Mouse (Mus musculus) Muller cell, postnatal 12 days (primary cell): ENCODE measurements around the gene Lrmda.

ENCODE experiments used
- DNase-seq: peaks from one replicate; pipeline ENCODE4 v3.0.0-alpha.2; 2015; ENCODE audit errors: inconsistent ontology term

Lrmda gene

DNA sequence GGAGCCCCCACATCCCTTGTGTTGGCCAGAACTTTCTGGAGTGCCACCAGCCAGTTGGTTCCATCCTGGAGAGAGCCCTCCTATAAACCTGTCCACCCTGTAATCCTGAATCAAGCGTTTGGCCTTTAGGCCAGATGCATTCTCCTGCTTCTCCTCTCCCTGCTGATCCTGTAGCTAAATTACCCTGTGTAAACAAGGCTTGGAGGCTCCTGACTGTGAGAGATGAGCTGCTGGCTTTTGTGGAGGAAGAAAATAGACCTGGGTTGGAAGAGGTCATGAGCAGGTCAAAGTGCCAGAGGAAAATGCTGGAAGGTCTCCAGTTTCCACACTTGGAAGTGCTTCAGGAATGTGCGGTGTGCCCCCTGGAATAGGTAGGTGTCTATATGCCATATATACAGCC is 135.5 kb downstream of the Lrmda start:
- DNase-seq: no peak

DNA sequence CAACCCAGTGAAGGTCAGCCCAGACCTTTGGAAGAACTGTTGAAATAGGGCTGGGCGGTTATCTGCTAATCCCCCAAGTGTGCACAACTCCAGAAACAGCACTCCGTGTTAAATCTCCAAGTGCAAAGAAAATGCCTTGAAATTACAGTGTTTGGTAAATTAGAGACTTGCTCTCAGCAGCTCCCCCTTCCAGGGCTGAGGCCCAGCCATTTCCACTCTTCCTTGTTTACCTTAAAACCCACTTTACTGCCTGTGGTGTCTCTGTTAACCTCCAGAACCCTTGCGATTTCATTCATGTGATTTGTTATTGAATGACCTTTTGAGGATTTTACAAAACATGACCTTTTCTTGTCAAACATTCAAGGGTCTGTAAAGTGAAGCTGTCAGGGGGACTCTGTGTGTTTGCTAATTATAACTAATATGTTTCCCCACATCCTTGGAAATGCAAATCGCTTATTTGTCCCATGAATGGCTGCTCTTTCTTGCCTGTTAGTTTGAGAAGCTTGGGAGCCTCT is 136.1 kb downstream of the Lrmda start:
- DNase-seq: no peak

DNA sequence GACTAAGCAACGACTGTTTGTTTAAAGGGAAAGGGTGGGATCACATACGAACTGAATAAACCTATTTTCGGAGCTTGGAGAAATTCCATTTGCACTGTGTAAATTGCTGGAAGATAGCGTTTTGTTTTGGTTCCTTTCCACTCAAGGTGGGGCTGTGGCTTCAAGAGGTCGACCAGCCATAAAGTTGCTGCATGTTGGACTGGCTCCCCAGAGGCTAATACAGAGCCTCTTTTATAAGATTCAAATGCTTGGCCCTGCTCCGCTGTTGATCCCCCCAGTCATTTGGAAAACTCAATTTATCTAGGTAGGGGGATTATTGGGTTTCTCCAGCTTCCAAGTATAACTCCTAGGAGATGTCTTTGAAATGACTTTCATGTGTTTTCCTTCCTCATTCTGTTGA is 137.5 kb downstream of the Lrmda start:
- no peak for DNase-seq

DNA sequence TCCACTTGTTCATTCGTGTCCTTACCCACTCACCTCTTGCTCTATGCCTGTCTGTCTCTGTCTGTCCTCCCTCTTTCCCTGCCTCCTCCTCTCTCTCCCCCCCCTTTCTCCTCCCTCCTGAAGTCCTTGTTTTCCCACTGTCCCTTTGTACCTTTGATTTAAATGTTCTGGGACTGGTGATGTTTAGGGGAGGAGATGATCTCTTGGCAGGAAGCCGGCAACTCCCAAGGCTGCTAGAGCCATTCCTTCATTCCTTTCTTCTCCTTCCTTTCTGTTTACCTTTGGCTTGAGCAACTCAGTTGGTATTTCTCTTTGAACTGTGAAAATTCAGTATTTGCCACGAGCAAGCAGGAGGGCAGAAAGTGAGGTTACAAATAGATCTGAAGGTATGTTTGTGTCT is 141.9 kb downstream of the Lrmda start:
- DNase-seq: no peak

DNA sequence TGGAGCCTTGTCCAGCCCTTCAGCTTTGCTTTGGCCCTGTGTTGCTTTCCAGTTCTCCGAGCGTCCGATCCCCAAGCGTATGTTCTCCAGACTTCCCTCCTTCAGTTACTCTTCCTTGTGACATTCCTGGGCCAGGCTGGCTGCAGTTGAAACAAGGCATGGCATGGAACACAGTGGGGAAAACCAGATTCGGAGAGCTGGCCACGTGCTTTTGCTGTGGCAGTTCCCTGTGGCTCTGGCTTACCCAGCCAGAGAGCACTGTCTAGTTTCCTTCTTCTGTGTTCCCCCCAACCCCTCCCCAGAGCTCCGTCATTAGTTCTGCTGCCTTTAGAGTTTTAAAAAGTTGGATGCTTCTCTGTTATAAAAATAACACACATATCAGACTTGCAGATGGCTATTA is 147.8 kb downstream of the Lrmda start:
- DNase-seq: no peak

DNA sequence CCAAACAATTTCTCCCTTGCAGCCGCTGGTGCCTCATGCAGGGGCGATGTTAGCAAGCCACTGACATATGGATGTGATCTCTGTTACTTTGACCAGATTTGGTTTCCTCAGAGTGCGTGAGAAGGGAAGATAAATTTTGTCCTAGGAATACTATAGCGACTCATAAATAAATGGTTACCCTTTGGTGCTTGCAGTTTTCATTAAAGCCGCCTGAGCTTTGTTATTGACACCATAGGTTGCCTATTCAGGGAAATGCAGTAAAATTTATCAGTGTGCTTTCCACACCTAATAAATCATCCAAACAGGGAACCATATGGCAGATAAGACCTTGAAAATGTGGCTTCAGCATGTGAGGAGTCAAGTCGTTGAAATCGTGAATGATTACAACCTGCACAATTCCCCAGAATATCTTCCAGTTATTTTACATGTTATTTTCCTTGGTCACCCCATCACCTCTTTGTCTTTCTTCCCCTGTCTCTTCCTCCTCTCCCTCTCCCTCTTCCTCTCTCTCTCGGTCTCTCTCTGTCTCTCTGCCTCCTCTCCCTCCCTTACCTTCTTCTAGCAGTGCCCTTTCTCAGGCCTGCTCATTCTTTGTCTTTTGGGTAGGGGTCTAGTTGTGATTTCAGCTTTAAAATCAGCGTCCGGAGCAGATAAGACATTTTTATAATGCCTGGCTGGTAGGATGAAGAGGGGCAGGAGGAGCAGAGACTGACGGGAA is 148.7 kb downstream of the Lrmda start:
- DNase-seq: no peak

DNA sequence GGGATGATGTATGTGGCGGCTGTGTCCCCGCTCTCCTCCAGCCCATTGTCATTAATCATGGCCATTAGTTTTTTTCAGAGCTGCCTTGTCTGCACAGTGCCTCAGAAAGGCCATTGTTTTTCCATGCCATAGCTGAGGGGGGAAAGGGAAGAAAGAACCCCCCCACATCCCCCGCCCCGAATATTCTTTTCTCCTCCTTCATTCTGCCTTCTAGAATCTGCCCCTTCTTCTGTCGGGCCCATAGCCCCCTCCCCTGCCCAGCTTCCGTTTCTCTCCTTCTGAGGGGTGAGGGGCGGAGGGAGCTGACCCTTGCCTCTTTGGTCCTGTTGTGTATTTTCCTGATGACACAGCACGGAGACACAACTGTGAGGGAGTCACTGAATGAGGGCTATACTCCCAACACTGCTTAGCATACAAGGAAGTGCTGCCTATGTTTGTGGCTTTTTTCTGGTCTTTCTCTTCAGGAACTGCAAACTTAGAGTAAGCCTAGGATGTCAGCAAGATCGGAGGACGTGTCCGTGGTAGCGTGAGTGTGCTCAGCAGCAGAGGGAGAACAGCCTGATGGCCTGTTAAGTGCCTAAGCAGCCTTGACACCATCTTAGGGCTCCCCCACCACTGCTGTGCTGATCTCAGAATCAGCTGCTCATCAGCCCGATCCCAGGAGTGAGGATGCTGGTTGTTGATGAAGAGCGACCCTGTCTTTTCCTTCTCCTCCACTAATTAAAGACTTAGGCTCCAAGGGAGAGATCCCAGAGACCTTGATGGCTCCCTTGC is 149.5 kb downstream of the Lrmda start:
- no peak for DNase-seq

DNA sequence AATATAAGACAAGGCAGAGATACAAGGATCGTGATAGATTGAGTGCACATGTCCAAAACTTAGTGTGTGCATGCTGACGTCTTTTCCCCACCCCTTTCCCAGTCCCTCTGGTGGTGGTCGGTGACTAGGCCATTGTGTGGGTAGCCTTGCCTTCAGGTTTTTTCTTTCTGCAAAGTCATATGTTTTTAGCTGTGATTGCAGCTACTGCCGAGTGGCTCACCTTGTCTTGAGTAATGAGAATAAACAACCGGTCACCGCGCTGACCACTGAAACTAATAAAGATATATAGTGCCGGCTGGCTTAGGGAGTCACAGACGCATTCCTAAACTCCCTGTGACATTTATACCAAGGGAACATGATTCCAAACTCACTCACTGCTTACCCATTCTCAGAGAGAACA is 155.2 kb downstream of the Lrmda start:
- DNase-seq: no peak

DNA sequence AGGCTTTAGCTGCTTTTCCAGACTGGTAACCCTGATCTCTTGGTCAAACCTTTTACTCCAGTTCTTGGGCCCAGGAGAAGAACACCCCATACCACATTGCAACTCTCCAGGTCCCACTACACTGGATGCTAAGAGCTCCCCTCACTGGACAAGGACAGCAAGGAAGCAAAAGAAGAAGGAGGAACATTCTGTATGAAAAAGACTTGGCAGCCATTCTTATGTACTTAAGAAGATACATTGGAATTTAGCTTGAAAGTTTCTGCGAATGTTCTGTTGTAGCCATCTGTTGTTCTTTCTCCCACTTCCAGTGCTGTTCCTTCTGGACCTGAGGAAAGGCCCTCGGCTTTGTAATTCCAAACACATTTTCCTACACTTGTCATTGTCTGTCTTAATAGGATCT is 160.2 kb downstream of the Lrmda start:
- DNase-seq: no peak

DNA sequence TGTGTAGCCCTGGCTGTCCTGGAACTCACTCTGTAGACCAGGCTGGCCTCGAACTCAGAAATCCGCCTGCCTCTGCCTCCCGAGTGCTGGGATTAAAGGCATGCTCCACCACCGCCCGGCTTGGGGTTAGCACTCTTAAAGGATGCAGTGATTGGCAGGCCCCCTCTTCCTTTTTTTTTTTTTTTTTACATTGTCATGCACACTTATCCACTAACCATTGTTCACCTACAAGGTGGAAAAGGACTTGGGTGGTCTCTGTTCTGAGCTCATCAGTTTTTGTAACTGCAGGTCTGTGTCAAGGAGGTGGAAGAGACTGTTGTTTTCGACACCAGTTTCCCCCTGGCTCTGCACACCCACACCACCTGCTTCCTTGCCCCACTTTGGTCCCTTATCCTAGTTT is 162.0 kb downstream of the Lrmda start:
- no peak for DNase-seq

DNA sequence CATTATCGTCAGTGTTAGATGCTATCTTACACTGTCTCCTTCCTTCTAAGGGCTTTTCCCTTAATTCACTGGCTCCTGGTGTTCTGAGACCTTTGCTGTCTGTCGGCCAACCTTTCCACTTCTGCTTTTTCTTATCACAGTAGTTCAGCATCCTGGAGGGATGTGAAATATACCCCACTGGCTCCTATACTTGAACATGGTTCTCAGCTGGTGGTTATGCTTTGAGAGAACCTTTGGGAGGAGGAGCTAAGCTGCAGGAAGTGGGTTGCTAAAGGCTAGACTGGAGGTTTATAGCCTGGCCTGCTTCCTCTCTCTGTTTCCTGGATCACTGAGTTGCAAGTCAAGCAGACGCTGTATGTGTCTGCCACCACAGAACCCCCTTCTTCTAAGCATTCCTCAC is 163.7 kb downstream of the Lrmda start:
- DNase-seq: no peak

DNA sequence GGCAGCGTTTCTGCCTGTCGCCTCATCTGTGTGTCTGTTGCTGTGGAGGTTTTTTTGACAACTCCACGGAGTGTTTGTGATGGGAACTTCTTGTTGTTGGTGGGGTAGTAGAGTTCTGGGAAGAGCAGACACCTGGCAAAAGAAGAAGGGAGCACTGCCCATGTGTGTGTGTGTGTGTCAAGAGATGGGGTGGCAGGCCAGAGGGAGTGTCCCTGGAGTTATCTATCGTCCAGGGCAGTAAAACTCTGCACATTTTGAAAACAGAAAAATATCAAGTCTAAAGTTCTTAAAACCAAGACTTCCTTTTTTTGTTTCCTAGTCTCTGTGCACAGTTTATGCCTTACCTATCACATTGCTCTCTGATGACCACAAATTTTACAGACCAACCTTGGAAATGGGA is 165.9 kb downstream of the Lrmda start:
- no peak for DNase-seq

DNA sequence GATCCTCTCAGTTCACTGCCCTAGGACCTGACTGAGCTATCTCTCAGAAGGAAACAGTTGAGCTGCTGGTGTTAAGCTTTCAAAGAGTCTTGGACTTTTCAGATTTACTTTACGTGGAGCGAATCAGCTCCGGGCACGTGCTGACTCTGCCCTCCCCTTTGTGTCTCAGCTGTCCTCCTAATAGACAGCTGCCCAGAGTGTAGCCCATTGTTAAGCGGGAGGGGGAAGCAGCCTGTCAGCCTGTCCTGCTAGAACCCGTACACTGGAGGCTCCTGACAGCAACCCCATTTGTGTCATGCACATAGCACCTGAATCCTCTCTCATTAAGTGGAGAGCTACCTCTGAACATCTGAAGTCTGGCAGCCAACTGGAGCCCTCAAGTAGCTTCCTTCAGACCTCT is 170.6 kb downstream of the Lrmda start:
- DNase-seq: no peak

DNA sequence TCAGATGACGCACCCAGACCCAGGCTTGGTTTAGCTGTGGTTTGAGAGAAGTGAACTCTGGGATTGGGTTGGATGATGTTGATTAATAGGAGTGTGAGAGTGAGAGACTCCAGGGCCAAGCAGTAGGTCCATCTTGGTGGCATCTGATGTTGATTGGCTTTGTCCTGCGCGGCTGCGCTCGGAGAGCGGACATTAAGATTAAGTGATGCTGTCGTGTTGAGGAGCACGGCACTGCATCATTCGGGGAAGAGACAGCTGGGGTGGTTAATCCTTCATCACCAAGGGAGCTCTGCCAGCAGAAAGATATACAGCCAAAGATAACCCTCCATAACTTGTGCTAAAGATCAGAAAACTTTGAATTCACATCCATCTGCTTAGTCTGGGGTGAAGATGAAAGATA is 172.7 kb downstream of the Lrmda start:
- DNase-seq: no peak

DNA sequence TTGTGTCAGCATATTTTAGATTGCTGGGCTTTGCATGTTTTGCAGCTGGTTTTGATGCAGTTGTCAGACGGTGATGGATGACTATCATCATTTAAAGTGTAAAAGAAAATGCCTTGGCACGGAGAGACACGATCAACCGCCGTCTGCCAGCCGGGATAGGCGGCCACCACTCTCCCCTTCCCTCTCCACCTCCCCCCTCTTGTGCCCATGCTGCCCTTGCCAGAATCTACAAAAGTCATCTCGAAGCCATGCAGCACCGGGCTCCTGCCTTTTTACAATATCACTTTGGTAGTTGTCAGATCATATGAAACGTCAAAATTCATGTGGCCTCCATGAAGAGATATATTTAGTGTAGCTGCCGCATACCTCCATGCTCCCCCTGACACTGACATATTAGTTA is 178.5 kb downstream of the Lrmda start:
- peak; percentile 1 for DNase-seq

DNA sequence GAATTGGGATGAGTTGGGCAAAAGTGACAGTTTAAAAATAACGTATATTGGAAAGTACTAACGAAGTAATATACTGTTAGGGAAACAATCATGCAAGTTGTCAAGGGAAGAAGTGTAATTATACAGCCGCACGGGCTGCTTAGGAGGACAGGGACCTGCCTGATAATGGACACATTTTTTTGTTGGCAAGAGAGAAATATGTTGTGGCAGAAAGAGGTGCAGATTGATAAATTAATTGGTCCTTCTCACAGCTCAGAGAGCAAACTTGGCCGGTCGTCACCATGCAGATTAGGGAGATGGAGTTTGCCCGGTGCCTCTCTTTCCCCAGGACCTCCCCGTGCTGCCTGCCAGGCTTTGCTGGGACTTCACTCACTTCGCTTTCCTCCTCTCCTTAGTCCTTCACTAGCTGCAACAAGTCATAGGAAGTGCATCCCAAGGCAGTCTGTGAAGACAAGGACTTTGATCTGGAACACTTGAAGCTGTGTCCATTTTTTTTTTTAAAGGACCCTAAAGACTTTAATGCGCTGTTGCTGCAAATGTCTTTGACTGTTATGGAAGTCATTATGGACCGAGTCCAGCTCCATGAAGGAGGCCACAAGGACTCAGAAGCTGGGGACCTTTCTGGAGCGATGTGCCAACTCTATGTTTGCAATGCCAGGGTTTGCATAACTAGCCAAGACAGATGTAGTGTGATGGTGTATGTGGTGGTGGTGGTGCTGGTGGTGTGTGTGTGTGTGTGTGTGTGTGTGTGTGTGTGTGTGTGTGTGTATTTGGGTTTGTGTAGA is 179.3 kb downstream of the Lrmda start:
- peak; percentile 9 for DNase-seq

DNA sequence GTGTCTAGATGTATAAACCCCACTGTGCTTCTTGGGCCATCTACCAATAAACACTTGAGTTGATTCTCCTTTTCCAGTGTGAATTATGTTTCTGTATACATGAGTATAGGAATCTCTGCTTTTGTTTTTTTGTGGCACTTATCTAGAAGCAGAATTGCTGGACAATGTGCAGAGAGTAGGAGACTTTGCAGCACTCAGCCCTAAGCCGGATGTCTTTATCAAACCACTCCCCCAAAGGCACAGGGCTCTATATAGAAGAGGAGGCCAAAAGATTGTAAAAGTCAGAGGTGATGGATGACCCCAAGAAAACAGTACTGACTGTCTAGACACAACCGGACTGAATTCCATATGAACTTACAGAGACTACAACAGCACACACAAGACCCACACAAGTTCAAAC is 182.2 kb downstream of the Lrmda start:
- DNase-seq: no peak

DNA sequence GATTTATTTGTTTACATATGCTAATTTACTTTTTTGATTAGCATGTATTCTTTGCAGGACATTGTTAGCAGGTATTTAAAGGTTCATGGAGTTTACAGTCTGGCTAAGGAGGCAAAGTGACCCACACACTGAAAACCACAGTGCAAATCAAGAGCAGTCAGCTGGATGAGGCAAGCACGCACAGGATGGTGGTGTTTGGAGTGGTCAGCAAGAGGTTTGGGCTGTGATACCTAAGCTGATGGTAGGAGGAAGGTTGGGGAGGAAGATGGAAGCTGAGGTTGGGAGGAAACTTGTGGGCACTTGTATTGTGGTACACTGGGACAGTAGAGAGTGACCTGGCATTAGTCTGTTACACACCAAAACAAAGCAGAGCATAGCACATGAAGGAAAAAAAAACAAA is 191.1 kb downstream of the Lrmda start:
- DNase-seq: no peak

DNA sequence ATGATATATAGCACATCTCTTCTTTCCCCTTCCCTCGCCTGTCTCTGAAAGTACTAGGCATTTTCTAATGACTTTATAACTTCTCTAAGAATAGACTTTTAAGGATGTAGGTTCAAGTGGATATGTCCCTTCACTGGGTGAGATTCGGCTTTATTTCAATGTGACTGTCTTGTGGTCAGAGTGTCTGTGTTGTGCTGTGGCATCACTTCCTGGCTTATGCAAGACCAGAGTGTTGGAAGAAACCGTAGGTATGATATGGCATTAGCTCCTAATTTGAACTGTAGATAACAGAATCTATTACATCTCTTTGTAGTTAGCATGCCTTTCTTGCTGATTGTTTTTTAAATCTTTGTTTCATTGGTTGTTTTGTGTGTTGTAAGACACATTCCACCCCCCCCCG is 198.7 kb downstream of the Lrmda start:
- DNase-seq: no peak

DNA sequence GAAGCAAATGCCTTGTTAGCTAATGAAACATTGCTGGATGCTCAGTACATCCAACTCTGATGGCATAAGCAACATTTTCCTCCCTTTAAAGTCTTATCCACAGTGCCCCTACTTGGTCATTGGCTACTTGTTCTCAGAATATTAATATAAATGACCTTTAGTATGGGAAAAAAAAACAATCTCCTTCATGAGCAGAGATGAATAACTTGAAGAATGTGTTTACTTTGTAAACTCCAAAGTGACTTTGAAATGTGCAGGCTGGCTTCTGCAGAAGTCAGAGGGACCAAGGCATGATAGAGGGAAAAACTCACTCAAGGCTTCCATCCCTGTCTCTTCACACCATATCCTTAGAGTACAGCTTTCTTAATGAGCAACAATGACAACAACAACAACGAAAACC is 202.5 kb downstream of the Lrmda start:
- no peak for DNase-seq

DNA sequence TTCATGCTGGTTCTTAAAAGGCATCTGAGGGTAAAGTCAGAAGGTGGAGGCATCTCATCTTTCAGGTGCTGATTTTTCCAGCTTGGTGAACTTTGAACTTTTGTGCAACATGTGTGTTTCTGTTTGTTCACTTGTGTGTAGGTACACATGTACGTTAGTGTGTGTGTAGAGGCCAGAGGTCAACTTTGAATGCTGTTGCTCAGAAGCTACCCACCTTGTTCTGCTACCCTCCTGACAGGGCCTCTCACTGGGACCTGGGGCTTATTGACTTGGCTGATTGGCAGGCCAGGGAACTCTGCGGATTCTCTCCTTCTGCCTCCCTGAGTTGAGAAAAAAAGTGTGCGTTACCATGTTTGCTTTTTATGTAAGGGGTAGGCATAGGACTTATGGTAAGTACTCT is 203.1 kb downstream of the Lrmda start:
- no peak for DNase-seq

DNA sequence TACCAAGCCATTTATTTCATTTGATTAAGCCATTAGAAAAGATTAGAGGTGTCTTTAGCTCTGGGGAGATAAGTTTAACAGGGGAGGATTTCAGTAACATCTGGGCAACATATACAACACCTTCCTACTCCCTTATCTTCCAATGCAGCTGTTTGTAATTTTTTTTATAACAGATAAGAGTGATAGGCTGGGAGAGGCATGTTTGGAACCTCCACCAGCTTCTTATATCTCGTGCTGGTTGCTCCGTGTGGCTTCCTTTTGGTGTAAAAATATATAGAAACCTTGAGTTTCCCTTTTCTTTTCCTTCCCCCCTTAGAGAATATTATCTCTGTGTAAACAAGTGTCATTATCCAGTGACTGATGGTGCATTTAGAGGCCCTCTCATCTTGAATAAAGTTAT is 206.7 kb downstream of the Lrmda start:
- no peak for DNase-seq
